Mouse (Mus musculus): ENCODE data around the gene Gm10974.

GRCm38 (mm10) chr7:66404802-66405201 lies 39.1 kb downstream of the Gm10974 start:
- TF ChIP-seq POLR2A (IDR thresholded peaks at IDR 0.05; ENCODE audit: borderline replicate concordance, insufficient read depth, low read length) (no peak), CTCF (IDR thresholded peaks at IDR 0.05; ENCODE audit: borderline replicate concordance, insufficient read depth, low read depth, low read length) (no peak)

Data from cerebellum, adult 2 months (tissue).